Mouse (Mus musculus): ENCODE results near the gene Pilrb2. TPM values are rescaled to one million over a fixed set of nuclear protein-coding genes. Genes with fewer than 3 reads are reported as not detected.
"Not testable (repeated sequence)": the region's sequence is repeated elsewhere in the genome, so short reads cannot be mapped to it uniquely, and the experiment has no call there.

Pilrb2 gene
- total RNA-seq, 2 experiments from 2014 or later = 0.17 to 0.26 TPM

- intact Hi-C loops (cut with DNase I) = loop anchor here (1.0 kb wide), 1 partner anchor 35 kb away; the partner anchor contains the start of gene Pilrb2
- not testable (repeated sequence) for DNase-seq
These were observed 35.6 kb downstream of the Pilrb2 start, which contains the start of gene Pilra for GRCm38 (mm10) chr5:137835966-137836520. TSS of gene Pilra (minus strand) at chr5:137836281.

GRCm38 (mm10) chr5:137833500-137833899 lies 38.1 kb downstream of the Pilrb2 start:
- intact Hi-C loops (cut with DNase I) = loop anchor here (5.0 kb wide), 1 partner anchor 41 kb away; no protein-coding TSS in a partner anchor
- DNase-seq = peak; percentile 13 to 18

GRCm38 (mm10) chr5:137831506-137831905 lies 40.1 kb downstream of the Pilrb2 start:
- intact Hi-C loops (cut with DNase I) = loop anchor here (5.0 kb wide), 1 partner anchor 39 kb away; no protein-coding TSS in a partner anchor
- no peak for DNase-seq

- intact Hi-C loops (cut with DNase I) = loop anchor here (5.0 kb wide), 1 partner anchor 39 kb away; no protein-coding TSS in a partner anchor
These were observed 40.5 kb downstream of the Pilrb2 start for GRCm38 (mm10) chr5:137831106-137831505.

GRCm38 (mm10) chr5:137830238-137830637 lies 41.4 kb downstream of the Pilrb2 start:
- DNase-seq = peak; percentile 16 to 20
- intact Hi-C loops (cut with DNase I) = loop anchor here (5.0 kb wide), 1 partner anchor 38 kb away; no protein-coding TSS in a partner anchor

More at GRCm38 (mm10) chr5:137831106-137831505, 40.5 kb downstream of the Pilrb2 start:
- no peak for DNase-seq

- no peak for DNase-seq
These were observed 42.9 kb downstream of the Pilrb2 start for GRCm38 (mm10) chr5:137828694-137829093.

GRCm38 (mm10) chr5:137826421-137826820 lies 45.2 kb downstream of the Pilrb2 start:
- DNase-seq = no peak
- intact Hi-C loops (cut with DNase I) = no loop called here

More at GRCm38 (mm10) chr5:137828694-137829093, 42.9 kb downstream of the Pilrb2 start:
- intact Hi-C loops (cut with DNase I) = no loop called here

- DNase-seq = no peak
- intact Hi-C loops (cut with DNase I) = no loop called here
These were observed 45.6 kb downstream of the Pilrb2 start for GRCm38 (mm10) chr5:137825971-137826370.

GRCm38 (mm10) chr5:137825030-137825429 lies 46.6 kb downstream of the Pilrb2 start:
- DNase-seq = no peak
- intact Hi-C loops (cut with DNase I) = no loop called here

GRCm38 (mm10) chr5:137823455-137824045 lies 48.1 kb downstream of the Pilrb2 start:
- intact Hi-C loops (cut with DNase I) = no loop called here
- no peak for DNase-seq

GRCm38 (mm10) chr5:137822602-137823001 lies 49.0 kb downstream of the Pilrb2 start:
- intact Hi-C loops (cut with DNase I) = no loop called here
- DNase-seq = no peak

- intact Hi-C loops (cut with DNase I) = no loop called here
- DNase-seq = no peak
These were observed 49.5 kb downstream of the Pilrb2 start for GRCm38 (mm10) chr5:137822126-137822525.

- intact Hi-C loops (cut with DNase I) = no loop called here
- no peak for DNase-seq
These were observed 54.0 kb downstream of the Pilrb2 start for GRCm38 (mm10) chr5:137817466-137818222.

Other genes starting within 250 kb of the Pilrb2 start
- under 1 TPM; 0.20 to 0.29 TPM for gene Fbxo24, start 242.8 kb downstream of the Pilrb2 start, total RNA-seq (2021)
- 10 to 100 TPM; 20.2 to 21.7 TPM for gene Lrch4, start 242.7 kb downstream of the Pilrb2 start, total RNA-seq (2021)
- 1 to 10 TPM; 5.0 to 5.9 TPM for gene Gm20605, start 242.6 kb downstream of the Pilrb2 start, total RNA-seq (2021)
- gene Sap25, start 230.5 kb downstream of the Pilrb2 start, total RNA-seq (2021) = 1 to 10 TPM; 3.2 to 3.9 TPM
- gene Irs3, start 226.1 kb downstream of the Pilrb2 start, total RNA-seq (2021) = under 1 TPM; 0.24 to 0.35 TPM
- gene Agfg2, start 187.1 kb downstream of the Pilrb2 start, total RNA-seq (2021) = 10 to 100 TPM; 11.8 to 14.0 TPM
- gene Nyap1, start 130.2 kb downstream of the Pilrb2 start, total RNA-seq (2021) = 1 to 10 TPM; 1.6 to 1.7 TPM
- gene Tsc22d4, start 126.1 kb downstream of the Pilrb2 start, total RNA-seq (2021) = 100 to 1,000 TPM; 279 to 287 TPM
- 10 to 100 TPM; 13.4 to 17.4 TPM for gene Ppp1r35, start 93.0 kb downstream of the Pilrb2 start, total RNA-seq (2021)
- 10 to 100 TPM; 26.2 to 41.3 TPM for gene Mepce, start 84.2 kb downstream of the Pilrb2 start, total RNA-seq (2021)
- gene Zcwpw1, start 84.0 kb downstream of the Pilrb2 start, total RNA-seq (2021) = 1 to 10 TPM; 2.8 to 3.1 TPM
- gene Pilra, start 35.5 kb downstream of the Pilrb2 start, total RNA-seq (2021) = 1 to 10 TPM; 1.1 to 1.8 TPM
- under 1 TPM; 0.74 to 0.84 TPM for gene Pilrb1, start 13.7 kb downstream of the Pilrb2 start, total RNA-seq (2021)
- under 1 TPM; 0.17 to 0.22 TPM for gene Cyp3a13, start 49.8 kb upstream of the Pilrb2 start, total RNA-seq (2021)
- under 1 TPM; 0.34 to 0.37 TPM for gene Gjc3, start 91.3 kb upstream of the Pilrb2 start, total RNA-seq (2021)
- gene Azgp1, start 109.7 kb upstream of the Pilrb2 start, total RNA-seq (2021) = not detected
- gene Smok3a, start 149.4 kb upstream of the Pilrb2 start, total RNA-seq (2021) = not detected
- gene Smok3b, start 149.6 kb upstream of the Pilrb2 start, total RNA-seq (2021) = not detected
- not detected for gene Smok3c, start 181.4 kb upstream of the Pilrb2 start, total RNA-seq (2021)
- 10 to 100 TPM; 20.8 to 24.4 TPM for gene Zkscan1, start 213.3 kb upstream of the Pilrb2 start, total RNA-seq (2021)
- 10 to 100 TPM; 14.5 to 18.2 TPM for gene Zscan21, start 245.1 kb upstream of the Pilrb2 start, total RNA-seq (2021)

All from heart, postnatal 10 days (tissue).